Mouse (Mus musculus) effector memory CD4-positive, alpha-beta T cell, adult 5 months (primary cell): Measurements from ENCODE around the gene Serpina3a. TPM values are rescaled to one million over a fixed set of nuclear protein-coding genes. Genes with fewer than 3 reads are reported as not detected.

ENCODE experiments used
- polyA plus RNA-seq: library from polyadenylated mRNA; unstranded; fragments of 100-300 nt; shearing (Covaris generic); gene quantifications from one replicate; pipeline ENCODE4 v1.2.1, GENCODE M21; 2017

The Serpina3a gene
- polyA plus RNA-seq, result not detected

GRCm38 (mm10) chr12:104112333-104112732, at the start of gene Serpina3a:
Gene Serpina3a, plus strand, starts transcription at chr12:104112724.

GRCm38 (mm10) chr12:104100768-104101167, 11.8 kb upstream of the Serpina3a start, which contains the start of gene Serpina5:
Gene Serpina5, plus strand, starts transcription at chr12:104101113.

GRCm38 (mm10) chr12:104127696-104128095, 15.2 kb downstream of the Serpina3a start, which contains the start of gene Serpina3b:
Gene Serpina3b, plus strand, starts transcription at chr12:104127996.

GRCm38 (mm10) chr12:104153656-104154055, 41.1 kb downstream of the Serpina3a start, which contains the start of gene Serpina3c:
Gene Serpina3c, minus strand, starts transcription at chr12:104153870.

Other genes starting within 250 kb of the Serpina3a start
- gene Serpina1a, start 249.2 kb upstream of the Serpina3a start, polyA plus RNA-seq, result not detected
- not detected for gene Serpina1c, start 207.8 kb upstream of the Serpina3a start, polyA plus RNA-seq
- not detected for gene Serpina1e, start 153.7 kb upstream of the Serpina3a start, polyA plus RNA-seq
- gene Serpina11, start 122.8 kb upstream of the Serpina3a start, polyA plus RNA-seq, result not detected
- gene Serpina9, start 99.0 kb upstream of the Serpina3a start, polyA plus RNA-seq, result 1.7 TPM
- not detected for gene Serpina12, start 68.3 kb upstream of the Serpina3a start, polyA plus RNA-seq
- gene Serpina5, start 11.6 kb upstream of the Serpina3a start, polyA plus RNA-seq, result not detected
- gene Serpina3b, start 15.3 kb downstream of the Serpina3a start, polyA plus RNA-seq, result not detected
- gene Serpina3c, start 41.1 kb downstream of the Serpina3a start, polyA plus RNA-seq, result not detected
- 4.9 TPM for gene Serpina3f, start 101.8 kb downstream of the Serpina3a start, polyA plus RNA-seq
- 38.6 TPM for gene Serpina3g, start 123.5 kb downstream of the Serpina3a start, polyA plus RNA-seq
- not detected for gene Serpina3i, start 150.4 kb downstream of the Serpina3a start, polyA plus RNA-seq
- gene Serpina3j, start 201.8 kb downstream of the Serpina3a start, polyA plus RNA-seq, result not detected
- gene Serpina3k, start 225.8 kb downstream of the Serpina3a start, polyA plus RNA-seq, result not detected
- not detected for gene Serpina3m, start 225.8 kb downstream of the Serpina3a start, polyA plus RNA-seq